Mouse (Mus musculus) liver, adult 2 months (tissue): ENCODE results near the gene Wdr20.

Source experiments
- CTCF ChIP-seq: fragments of 200-500 bp; IDR thresholded peaks from 2 replicates; pipeline ENCODE4 v1.5.1; 2011; ENCODE audit warnings: low read depth, low read length, control low read depth
- POLR2A ChIP-seq: fragments of 200-500 bp; IDR thresholded peaks from 2 replicates; pipeline ENCODE4 v1.6.1; 2011; ENCODE audit warnings: low read length, control low read depth; ENCODE audit not compliant: insufficient read depth; ENCODE audit errors: extremely low read depth

GRCm38 (mm10) chr12:110814924-110815323 is 77.2 kb downstream of the Wdr20 start:
- TF ChIP-seq CTCF (no peak), POLR2A (no peak)
